Mouse (Mus musculus): ENCODE data around the gene Lhx9. TPM values are rescaled to one million over a fixed set of nuclear protein-coding genes. Genes with fewer than 3 reads are reported as not detected.
A peak's percentile ranks its signal among the peaks of the same experiment; 100 is the strongest.

Gene Lhx9
- total RNA-seq, 2 experiments from 2014 or later, result 15.0 to 15.5 TPM

DNA sequence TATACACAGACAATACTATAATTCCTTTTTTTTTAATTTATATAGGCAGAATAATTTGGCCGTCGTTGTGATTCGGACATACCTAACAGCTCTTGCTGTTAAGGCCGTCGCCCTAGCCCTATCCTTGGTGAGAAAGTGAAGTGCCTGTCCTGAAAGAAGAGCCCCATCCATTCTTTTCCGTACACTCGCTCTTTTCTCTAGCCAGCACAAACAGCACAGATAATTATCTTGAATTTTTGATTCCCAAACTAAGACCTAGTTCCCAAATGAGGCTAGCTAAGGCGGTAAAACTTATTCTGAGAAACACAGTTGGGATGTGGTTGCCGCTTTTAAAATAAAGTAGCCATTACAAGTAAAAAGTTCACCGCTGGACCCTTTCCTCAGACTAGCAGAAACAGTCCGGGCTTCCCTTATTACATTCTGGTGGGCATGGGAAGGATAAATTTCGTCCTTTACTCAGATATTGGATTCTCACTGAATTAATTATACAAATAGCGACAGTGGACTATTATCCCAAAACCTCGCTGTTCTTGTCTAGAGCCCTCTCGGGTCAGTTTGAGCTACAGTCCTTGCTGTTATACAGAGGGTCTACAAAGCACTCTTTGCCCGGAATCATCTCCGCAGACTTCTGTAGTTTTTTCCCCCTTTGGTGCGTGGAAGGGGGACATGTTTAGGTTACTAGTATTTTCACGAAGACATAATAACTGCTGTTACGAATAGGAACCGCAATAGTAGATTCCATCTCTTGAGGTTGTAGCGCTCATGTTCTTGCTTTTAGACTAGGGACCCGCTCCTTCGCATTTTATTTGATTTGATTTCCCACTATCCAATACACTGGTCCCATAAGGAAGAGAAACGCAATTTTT is 7.7 kb downstream of the Lhx9 start:
- no peak for DNase-seq (ENCODE audit: low spot score in 2 of 2)

DNA sequence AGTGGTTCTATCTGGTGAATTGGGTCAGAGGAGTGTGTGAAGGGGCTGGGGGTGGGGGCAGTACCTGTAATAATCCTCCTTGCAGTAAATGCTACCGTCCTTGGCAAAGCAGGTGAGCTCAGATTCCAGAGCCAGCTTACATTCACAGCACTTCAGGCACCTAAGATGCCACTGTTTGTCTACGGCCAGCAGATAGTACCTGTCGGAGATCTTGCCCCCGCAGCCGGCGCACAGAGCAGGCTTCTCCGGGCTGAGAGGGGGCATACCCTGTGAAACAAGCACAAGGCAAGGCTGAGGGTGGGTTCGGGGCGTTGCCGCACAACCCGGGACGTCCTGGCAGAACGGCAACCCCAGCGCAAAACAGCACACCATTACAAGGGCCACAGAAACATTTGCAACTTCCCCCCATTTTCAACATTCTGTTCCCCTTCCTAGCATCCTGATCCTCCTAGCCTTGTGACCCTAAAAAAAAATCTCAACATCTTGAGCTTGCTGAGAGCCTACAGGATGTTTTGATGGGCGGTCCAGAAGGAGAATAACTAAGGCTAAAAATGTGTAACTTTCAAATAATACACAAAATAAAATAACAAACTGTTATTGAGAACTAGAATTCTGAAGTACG is 8.5 kb downstream of the Lhx9 start:
- DNase-seq (ENCODE audit: low spot score in 2 of 2), result no peak

DNA sequence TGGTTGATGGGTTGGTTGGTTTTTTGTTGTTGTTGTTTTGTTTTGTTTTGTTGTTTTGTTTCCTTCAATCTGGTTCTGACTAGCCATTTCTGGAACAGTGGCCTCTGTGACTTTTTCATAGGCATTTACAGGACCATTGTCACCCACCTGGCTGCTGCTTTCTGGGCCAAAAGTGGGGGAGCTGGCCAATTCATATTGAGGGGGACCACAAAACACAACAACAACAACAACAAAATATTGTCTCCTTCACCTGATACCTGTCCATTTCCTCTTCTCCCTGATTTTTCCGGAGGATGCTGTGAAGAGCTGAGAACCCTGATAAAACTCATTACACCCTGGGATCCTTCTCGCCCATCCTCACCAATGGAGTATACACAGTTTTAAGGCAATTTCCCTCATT is 9.1 kb downstream of the Lhx9 start:
- no peak for DNase-seq (ENCODE audit: low spot score in 2 of 2)

DNA sequence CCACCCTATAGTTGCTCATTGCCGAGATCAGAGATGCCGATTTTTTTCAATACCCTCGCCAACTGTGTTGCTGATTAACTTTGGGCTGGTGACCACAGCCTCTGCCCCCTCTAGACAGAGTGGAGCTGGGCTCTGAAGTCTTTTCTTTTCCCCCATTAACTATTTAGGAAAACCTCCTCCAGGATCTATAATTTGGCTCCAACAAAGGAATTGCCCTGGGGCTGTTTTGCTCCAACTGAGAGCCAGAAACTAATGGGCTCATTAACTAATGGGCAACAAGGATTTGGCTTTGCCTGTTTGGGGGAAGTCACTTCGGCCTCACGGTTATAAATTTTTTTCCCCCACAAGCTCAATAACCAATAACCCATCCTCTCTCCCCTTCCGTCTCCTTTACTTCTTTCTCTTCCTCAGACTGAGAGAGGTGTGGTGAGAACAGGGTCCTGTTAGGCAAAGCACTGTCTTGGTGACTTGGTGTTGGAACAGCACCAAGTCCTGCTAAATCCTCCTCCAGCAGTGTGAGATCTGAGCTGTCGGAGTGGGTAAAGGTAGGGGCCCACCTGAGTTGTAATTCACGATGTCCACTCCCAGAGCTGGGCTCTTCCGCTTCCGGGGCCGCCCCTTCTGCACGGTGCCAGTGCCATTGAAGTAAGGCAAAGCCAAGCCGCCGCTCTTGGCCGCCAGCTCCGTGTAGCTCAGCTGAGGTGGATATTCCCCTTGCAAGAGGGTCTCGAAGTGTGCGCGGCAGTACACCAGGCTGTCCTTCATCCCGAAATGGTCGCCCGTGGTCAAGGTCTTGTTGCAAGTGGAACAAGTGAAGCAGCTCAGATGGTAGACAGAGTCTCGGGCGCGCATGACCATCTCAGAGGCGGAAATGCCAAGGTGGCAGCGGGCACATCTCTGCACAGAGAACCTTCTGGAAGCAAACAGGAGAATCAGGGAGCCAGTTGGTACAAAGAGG is 10.3 kb downstream of the Lhx9 start:
- no peak for DNase-seq (ENCODE audit: low spot score in 2 of 2)

DNA sequence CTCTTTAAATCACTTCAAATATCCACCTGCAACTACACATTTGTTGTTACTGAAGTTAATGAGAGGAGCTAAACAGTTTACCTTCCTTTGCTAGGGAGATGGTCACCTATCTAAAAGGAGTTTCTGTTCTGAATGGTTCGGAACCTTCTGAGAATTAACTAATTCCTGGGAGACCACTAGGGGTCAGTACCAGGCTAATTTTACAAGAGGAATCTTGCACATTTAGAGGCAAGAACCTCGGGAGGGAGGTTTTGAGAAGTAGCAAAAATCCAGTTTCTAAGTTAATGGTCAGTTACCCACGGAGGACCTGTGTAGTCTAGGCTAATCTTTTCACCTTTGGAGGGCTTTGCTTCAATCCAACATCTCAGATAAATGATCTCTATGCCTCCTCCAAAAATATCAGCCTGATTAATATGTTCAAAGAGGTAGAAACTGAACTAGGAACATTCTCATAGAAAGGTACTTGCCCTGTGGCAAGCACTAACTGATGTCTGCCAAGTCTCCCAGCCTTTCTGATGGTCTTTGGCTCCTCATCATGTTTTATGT is 12.9 kb downstream of the Lhx9 start:
- DNase-seq (ENCODE audit: low spot score in 2 of 2), result no peak

DNA sequence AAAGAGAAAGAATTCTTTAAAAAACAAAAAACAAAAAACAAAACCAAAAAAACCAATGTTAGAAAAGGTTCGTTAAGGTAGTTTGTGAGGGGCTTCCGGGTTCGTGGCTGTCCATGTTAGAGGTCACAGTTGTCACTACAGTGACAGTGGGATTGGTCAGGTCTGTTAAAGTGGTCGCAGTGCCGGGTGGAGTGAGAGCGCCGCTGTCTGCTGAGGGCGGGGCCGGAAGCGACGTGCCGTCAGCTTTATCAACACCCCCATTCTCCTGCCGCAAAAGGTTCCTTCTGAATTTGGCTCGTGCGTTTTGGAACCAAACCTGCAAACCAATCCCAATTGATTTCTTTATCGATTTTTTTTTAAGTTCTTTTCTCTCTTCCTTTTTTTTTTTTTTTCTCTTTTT is 17.1 kb downstream of the Lhx9 start:
- peak in 1 of 2 experiments; percentile 20 for DNase-seq (ENCODE audit: low spot score in 2 of 2)

DNA sequence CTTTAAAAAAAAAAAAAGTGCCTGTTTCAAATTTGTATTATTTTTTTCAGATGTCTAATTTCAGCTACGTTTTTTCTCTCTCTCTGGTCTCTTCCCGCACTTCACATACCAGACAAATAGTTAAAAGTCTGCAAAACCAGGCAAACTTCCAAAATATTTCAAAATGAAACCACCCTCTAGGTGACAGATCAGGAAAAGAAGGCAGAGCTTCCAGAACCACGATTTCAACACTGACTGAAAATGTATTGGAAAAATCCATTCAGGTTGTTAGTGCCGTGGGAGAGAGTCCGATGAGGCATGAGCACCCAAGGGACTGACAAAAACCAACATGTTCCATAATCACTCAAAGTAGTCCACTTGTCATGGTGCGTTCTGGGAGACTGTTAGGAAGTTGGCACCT is 21.5 kb downstream of the Lhx9 start:
- DNase-seq (ENCODE audit: low spot score in 2 of 2), result peak in 1 of 2 experiments; percentile 11

DNA sequence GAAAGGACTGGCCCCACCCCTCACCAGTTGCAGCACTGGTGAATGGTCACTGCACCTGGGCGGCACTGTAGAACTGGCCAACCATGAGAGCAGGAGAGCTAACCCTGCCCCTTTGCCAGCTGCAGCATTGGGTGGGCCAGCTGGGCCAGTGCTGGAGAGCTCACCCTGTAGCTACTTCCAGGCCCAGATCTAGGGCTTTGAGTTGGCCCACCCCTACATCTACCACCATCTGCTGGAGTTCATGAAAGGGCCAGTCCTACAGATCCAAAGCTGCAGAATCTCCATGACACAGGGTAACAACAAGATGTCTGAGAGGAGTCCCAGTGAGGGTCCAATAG is 25.4 kb downstream of the Lhx9 start:
- no peak for DNase-seq (ENCODE audit: low spot score in 2 of 2)

DNA sequence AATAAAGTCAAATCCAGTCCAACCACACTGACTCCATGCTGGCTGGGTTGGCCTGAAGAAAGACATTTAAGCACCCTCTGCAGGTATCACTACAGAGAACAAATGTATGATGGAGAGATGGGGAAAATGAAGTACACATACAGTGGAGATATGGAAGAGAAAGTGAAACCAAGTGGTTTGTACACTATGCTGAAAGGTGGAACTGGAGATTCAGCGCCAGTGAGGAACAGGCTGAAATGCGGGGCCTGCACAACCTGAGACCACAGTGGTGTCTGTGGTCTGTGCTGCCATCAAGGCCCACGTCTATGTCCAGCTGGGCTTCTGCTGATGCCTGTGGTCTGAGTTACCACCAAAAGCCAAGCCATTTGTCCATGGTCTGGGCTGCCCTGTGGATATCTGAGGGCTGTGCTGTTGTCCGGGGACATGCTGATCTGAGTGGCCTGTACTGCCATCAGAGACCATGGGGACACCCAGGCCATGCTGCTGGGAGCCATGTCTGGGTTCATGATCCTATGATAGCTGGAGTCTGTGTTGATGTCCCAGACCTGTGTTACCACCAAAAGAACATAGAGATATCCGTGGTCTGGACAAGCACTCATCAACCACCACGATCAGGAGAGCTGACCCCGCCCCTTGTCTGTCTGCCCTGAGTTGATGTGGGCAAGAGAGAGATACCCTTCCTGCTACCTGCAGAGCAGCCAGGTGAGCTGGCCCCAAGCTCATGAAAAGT is 26.0 kb downstream of the Lhx9 start:
- no peak for DNase-seq (ENCODE audit: low spot score in 2 of 2)

DNA sequence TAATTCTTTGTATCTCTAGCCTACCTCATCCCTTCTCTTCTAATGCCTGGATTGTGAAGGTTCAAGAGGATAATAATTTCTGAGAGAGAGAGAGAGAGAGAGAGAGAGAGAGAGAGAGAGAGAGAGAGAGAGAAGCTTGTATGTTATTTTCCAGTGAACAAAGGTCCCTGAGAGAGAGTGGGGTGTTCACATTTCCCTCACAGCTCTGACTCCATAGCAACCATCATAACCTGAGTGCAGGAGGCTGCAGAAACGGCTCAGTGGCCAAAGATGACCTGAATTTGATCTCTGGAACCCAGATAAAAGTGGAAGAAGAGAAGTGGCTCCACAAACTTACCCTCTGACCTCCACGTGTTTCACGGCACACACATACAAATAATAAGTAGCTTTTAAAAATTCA is 46.6 kb downstream of the Lhx9 start:
- no peak for DNase-seq (ENCODE audit: low spot score in 2 of 2)

DNA sequence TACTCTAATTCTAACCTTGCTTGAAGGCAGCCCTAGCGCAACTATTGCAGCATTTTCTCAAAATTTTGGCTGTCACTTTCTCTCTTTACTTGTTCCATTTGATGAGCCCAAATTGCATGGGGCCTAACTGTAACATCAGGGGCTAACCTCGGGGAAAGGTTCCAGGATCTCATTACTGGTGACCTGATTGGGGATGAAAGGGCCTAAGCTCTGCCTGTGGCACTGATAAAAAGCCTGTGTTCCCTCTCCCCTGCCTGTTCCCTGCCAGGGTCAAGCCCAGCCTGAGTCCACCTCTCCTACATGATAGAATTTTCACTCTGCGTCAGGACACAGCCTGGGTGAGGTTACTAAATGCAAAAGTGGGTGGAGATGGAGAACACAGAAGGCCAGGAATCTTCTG is 47.1 kb downstream of the Lhx9 start:
- no peak for DNase-seq (ENCODE audit: low spot score in 2 of 2)

DNA sequence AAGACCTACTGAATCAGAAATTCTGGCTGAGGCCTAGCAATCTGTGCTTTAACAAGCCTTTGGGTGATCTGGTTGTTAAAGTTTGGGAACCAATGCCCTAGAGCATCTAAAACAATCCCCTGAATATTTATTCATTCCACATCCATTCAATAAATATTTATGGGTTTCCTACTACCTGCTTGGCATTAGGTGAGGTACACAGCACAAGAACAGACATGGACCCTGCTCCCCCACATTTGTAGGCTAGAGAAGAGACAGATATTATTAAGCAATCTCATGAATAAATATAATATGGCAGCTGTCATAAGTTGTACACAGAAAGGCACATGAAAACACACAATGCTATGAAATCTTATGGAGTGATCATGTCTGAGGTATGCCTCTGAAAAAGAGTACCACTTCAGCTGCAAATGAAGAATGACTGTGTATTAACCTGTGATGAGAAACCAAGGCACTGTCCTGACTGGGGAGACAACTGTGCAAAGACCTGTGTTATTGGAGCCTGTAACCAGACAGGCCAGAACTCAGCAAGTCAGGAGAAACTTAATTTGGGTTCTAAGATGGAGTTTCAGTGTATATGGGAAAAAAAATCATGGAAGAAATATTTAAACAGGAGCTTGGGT is 48.6 kb downstream of the Lhx9 start:
- DNase-seq (ENCODE audit: low spot score in 2 of 2), result no peak

DNA sequence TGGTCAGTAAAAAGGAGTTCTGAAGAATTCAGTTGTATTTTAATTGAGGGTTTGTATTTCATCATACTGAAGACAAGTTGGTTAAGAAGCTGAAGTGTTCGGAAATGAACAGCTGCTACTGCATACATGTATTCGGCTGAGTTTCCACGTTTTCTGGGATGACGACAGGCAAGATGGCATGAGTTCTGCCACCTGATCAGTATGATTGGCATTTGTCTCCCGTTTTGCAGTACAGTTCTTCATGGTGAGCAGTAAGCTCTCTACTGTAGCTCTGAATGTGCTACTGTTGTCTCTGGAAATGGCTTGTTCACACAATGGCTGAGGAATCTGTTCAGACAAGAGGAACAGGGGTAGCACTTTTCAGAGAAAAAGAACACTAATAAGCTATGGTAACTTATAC is 50.3 kb downstream of the Lhx9 start:
- no peak for DNase-seq (ENCODE audit: low spot score in 2 of 2)

DNA sequence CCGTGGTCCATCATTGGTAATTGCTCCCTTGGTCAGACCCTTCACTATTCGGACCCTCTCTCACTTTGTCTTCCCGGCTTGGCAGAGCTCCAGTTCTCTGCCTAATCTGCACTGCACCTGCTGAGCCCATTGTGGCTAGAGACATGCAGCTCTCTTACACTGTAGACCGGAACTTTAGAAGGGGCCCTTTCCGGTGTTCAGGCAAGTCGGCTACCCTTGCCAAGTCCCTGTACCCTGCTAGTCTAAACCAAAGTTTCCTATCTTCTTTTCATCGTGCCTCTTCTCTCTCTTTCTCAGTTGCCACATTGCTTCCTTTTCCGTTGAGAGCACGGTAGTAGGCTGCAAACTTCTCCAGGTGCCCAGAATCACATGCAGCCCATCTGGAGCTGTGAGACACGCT is 62.5 kb downstream of the Lhx9 start:
- no peak for DNase-seq (ENCODE audit: low spot score in 2 of 2)

DNA sequence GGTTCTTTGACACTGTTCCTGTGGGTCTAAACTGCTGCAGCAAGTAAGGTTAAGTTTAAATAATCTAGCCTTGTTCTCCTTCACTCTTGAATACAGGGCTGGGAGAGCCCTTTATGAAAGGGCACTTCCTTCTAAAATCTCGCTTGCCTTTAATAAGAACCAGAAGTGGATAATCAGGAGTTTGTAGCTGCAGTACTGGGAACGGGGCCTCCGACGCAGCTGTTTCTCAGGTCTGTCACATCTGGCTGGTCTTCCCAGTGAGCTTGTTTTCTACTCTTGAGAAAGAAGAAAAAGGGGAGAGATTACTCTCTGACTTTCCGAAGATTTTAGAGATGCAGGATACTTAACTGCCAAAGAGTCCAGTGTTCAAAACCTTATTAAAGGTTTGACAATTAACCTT is 64.4 kb downstream of the Lhx9 start:
- no peak for DNase-seq (ENCODE audit: low spot score in 2 of 2)

Other genes starting within 250 kb of the Lhx9 start
- gene Nek7, start 228.4 kb downstream of the Lhx9 start, total RNA-seq (2021), result 10 to 100 TPM; 35.9 to 39.7 TPM
- gene 2310009B15Rik, start 8.3 kb upstream of the Lhx9 start, total RNA-seq (2021), result 10 to 100 TPM; 21.9 to 23.9 TPM
- 10 to 100 TPM; 53.1 to 59.4 TPM for gene Dennd1b, start 114.9 kb upstream of the Lhx9 start, total RNA-seq (2021)